Mouse (Mus musculus): ENCODE measurements around the gene Tmem259.
A peak's percentile ranks its signal among the peaks of the same experiment; 100 is the strongest.

The Tmem259 gene

DNA sequence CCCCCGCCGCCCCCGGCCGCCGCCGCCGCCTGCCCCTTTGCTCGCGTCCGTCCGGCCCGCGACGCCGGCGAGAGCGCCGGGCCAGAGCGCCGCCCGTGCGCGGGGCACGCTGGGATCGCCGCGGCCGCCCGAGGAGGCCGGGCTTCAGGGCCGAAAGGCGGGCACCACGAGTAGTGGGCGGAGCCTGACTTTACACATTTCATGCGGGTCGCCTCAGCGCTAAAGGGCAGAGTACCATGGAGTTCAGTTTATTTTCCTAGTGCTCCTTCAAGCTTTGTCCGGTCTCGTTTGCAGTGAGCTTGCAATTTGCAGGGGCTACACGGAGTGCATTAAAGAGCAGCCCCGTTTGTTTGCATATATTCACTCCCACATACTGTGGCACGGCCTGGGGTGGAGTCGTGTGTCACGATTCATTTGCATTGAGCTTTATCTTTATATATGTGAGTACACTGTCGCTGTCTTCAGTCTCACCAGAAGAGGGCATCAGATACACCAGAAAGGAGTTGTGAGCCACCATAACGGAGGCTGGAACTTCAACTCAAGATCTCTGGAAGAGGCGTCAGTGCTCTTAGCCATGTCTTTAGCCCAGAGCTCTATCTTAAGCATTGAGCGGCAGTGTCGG, at the start of gene Tmem259:
Gene Tmem259, minus strand, starts transcription at position 136 of the 622 bp plus-strand sequence.
- DNase-seq (ENCODE audit: low spot score) = peak; percentile 87

DNA sequence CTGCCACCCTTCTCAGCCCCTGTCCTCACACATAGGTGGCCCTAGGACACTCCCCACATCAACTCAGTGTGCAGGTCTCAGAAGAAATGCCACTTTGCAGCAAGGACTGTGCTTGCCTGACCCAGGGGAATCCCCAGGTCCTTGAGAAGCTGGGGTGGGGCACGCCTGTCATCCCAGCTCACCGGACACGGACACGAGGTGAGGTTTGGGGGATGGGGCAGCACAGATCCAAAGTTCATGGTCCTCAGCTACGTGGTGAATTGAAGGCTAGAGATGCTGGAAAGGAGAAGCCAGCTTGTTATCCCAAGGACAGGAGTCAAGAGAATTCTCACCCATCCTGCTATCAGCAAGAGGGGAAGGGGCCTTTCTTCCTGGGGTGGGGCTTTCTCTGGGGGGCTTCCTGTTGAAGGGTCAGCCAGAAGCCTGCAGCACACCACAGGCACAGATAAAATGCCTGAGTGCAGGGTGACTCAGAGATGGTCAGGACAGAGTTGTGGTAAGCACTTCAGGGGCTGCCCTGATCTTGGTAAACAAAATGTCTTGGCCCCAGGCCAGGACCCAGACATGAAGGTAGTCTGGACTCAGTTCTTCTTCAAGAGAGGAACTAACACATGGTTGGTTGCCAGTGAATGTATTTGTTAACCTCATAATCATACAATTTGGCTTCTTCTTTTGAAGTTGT, 48.8 kb upstream of the Tmem259 start:
- peak; percentile 66 for DNase-seq (ENCODE audit: low spot score)

DNA sequence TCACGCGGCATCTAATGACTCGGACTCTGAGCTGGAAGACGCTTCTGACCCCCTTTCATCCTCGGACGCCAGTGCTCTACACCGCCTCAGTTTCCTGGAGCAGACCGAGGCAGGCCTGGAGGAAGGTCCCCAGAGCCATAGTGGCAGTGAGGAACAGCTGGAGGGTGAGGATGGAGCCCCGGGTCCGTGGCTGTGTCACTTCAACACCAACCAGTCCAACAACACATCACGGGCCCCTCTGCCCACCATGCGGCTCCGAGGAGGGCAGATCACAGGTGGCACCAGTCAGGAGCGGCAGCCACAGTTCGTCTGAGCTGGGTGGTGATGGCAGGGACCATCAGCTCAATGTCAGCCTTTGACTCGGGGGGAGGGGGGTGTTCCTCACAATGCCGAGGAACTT, 46.6 kb upstream of the Tmem259 start:
- DNase-seq (ENCODE audit: low spot score) = no peak

DNA sequence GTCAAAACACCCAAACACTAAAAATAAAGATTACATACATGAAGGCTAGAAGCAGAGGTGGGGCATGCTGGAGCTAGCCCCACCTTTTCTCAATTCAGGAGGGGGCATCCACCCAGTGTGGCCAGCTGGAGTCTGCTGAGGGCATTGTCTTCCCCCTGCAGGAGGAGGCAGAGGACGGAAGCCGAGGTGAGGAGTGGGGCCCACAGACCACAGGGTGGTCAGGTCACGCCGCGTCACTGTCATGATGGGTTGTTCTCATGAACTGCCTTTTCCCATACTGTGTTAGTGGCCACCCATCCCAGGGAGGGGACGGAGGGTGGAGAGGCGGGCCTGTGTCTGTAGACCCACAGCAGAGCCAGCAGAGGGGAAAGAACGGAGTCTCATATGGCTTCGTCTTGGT, 46.1 kb upstream of the Tmem259 start:
- no peak for DNase-seq (ENCODE audit: low spot score)

DNA sequence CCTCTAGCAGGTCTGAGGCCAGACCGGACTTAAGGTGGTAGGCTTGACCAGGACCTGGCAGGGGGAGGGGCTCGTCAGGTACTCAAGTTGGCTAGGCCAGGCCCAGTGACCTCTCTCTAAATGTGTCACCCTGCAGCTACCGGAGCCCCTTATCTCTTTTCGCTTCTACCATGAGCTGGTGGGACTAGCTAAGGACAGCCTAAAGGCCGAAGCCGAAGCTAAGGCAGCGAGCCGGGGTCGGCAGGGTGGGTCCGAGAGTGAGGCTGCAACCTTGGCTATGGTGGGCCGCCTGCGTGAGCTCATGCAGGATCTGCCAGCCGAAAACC, 44.4 kb upstream of the Tmem259 start:
- DNase-seq (ENCODE audit: low spot score) = no peak

DNA sequence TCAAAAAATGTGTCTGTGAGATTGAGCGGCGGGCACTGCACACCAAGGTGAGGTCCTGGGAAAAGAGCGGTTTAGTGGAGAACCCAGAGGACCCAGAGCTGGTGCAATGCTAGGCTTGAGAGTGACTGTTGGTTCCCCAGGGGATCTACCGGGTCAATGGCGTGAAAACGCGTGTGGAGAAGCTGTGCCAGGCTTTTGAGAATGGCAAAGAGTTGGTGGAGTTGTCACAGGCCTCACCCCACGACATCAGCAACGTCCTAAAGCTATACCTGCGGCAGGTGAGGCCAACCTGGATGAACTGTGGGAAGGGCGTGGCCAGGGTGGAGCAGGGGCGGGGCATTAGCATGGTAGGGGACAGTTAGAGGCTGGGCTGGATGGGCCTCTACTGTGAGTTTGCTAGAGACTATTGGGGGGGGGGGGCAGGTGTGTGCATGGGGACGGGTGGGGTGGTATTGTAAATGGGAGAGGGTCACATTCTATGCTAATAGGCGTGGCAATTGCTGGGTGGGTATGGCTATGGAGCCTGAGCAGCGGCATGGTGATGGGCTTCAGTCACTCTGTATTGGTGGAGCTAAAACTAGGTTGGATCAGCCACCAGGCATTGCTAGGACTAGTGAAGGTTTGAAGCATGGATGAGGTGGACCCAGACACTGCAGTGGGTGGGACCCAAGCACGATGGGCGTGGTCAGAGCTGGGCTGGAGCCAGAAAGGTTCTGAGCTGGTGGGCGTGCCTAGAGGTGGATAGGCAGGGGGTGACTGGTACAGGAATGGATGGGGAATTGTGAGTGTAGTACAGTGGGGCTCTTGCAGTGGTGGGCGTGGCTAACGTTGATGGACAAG, 43.8 kb upstream of the Tmem259 start:
- DNase-seq (ENCODE audit: low spot score) = no peak

DNA sequence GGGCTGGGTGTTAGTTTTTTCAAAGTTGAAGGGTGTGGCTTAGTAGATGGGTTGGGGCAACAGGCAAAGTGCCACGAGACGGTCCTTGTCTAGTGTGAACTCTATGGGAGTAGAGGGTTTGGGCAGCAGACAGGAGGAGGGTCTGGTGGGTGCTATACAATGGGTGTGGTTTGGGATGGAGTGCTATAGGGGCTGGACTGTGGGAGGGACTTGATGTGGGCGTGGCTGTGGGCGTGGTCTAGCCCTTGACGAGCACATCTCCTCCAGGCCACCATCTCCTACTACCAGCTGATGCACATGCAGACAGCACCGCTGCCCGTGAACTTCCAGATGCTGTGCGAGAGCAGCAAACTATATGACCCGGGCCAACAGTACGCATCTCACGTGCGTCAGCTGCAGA, 41.8 kb upstream of the Tmem259 start:
- no peak for DNase-seq (ENCODE audit: low spot score)

DNA sequence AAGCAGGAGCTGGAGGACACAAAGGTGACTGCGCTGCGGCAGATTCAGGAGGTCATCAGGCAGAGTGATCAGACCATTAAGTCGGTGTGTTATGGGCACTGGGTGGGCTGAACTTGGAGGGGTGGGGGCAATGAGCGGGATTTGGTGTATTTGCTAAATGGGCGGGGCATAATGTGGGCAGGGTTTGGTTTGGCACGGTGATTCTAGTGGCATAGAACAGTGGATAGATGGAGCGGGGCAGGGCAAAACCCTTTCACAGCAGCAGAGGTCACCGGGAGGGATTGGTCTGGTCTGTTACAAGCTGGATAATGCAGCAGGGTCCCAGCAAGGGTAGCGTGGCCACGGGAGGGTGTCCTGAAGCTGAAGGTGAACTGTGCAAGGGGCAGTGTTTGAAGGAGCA, 41.3 kb upstream of the Tmem259 start:
- no peak for DNase-seq (ENCODE audit: low spot score)

DNA sequence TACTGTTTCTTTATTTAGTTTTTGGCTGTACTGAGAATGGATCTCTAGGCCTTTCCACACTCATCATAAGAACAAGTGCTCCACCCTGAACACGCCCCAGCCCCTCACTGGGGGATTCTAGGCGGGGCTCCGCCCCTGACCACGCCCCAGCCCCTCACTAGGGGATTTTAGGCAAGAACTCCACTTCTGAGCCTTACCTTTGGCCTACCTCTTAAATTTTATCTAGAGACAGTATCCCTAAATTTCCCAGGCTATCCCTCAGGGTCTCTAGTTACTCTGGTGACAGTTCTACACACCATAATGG, 40.9 kb upstream of the Tmem259 start:
- DNase-seq (ENCODE audit: low spot score) = no peak

DNA sequence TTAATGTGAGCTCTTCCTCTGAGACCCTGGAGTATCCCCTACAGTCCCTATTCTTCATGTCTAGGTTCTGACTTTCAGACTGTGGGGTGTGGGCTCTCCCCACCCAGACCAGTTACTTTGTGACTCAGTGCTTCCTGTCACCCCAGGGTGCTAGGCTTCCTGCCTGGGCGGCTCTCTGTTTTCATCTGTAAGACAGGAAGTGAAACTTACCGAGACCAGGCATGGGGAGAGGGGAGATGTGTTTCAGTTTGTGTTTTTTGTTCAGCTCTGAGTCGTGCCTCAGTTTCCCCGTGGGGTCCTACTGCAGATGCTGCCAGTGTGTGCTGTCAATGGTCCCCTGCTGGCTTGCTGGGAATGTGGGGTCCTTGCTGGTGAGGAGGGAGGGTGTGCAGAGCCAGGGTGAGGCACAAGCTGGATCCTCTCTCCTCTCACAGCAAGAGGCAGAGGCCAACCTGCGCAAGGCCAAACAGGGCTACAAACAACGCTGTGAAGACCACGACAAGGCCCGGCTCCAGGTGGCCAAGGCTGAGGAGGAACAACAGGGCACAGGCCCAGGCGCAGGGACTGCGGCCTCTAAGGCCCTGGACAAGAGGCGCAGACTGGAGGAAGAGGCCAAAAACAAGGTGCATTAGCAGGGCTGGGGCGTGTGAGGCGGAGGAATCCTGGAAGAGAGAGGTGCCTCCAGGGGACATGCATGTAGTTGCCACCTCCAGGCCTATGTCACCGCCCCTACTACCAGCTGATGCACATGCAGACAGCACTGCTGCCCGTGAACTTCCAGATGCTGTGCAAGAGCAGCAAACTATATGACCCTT, 40.3 kb upstream of the Tmem259 start:
- DNase-seq (ENCODE audit: low spot score) = no peak

DNA sequence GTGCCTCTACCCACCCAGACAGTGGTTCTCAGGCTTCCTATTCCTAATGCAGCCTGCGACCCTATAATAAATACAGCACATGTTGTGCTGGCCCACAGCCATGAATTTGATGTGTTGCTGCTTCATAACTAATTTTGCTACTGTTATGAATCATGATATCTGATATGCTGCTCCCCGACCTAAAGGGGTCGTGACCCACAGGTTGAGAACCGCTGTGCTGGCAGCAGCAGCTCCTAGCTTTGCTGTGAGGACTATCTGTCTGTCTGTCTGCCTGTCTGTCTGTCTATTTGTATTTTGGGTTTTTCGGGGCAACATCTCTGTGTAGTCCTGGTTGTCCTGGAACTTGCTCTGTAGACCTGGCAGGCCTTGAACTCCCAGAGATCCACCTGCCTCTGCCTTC, 39.6 kb upstream of the Tmem259 start:
- no peak for DNase-seq (ENCODE audit: low spot score)

DNA sequence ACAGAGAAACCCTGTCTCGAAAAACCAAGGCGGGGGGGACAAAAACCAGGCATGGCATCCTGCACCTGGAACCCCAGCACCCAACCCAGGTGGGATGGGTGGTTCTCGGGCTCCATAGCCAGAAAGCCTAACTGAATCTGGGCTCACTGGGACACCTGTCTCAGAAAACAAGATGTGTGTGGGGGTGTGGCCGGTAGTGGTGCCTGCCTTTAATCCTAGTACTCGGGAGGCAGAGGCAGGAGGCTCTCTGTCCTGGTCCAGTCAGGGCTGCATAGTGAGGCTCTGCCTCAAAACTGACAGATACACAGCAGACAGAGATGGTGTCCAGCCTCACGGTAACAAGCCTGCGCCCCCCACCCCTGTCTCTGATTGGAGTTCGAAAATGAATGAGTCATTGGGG, 38.7 kb upstream of the Tmem259 start:
- no peak for DNase-seq (ENCODE audit: low spot score)

DNA sequence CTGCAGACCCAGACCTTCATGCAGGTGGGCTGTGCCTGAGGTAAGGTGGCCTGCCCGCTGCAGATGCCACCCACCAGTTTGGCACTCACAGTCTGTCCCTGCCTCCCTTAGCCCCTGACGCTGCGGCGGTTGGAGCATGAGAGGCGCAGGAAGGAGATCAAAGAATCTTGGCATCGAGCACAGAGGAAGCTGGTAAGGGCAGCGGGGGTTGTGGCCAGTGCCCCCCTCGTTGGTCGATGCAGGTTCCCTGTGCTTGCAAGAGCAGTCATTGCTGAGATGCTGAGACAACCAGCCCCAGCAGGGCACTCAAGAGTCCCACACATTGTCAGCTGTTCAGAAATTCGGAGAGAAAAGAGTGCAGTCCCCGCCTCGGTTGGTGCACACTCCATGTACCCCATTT, 38.0 kb upstream of the Tmem259 start:
- no peak for DNase-seq (ENCODE audit: low spot score)

DNA sequence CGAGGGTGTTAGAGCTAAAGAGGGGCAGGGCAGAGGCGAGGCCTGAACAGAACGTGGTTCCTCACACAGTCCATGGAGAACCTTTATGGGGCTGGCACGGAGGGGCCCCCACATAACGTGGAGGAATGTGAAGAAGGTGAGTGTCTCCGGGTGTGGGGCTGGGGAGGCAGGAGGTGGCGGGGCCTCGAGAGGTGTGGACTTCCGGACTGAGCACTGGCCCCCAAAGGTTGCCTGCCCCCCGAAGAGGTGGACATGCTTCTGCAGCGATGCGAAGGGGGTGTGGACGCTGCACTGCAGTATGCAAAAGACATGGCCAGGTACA, 37.2 kb upstream of the Tmem259 start:
- no peak for DNase-seq (ENCODE audit: low spot score)

DNA sequence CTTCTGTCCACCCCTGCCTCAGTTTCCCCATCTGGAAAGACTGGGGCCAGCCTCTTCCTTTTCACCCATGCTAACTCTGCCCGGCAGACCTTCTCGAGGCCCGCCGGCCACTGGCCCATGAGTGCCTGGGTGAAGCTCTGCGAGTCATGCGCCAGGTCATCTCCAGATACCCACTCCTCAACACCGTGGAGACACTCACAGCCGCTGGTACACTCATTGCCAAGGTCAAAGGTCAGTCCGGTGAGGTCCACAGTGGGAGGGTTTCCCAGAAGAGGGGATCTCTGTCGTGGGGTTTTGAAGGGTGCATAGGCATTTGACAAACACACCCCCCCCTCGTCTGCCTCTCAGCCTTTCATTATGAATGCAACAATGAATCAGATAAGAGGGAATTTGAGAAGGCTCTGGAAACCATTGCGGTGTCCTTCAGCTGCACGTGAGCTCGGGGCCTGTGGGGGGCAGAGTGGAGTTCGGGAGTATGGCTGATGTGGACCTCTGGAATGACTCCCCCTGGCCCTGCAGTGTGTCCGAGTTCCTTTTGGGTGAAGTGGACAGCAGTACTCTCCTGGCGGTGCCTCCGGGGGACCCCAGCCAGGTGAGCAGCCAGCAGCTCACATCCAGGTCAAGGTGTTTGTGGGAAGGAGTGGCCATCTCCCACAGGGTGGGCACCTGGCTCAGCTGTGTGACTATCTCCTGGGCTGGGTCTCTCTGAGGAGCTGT, 36.6 kb upstream of the Tmem259 start:
- no peak for DNase-seq (ENCODE audit: low spot score)

DNA sequence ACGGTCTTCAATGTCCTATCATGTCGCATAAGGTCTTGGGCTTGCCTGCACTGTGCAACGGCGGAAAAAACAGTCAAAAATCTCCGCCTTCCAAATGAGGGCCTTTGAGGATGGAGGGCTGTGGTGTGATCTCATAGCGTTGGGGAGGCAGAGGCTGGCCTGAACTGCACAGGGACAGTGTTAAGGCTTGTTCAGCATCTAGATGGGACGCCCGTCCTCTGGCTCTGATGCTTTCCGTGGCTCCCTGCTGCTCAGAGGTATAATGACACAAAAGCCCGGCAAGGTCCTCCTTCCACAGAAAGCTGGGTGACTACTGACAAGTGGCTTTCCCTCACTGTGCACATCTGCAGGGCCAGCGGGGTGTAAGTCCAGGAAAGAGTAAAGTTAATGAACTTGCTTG, 36.1 kb upstream of the Tmem259 start:
- DNase-seq (ENCODE audit: low spot score) = no peak

DNA sequence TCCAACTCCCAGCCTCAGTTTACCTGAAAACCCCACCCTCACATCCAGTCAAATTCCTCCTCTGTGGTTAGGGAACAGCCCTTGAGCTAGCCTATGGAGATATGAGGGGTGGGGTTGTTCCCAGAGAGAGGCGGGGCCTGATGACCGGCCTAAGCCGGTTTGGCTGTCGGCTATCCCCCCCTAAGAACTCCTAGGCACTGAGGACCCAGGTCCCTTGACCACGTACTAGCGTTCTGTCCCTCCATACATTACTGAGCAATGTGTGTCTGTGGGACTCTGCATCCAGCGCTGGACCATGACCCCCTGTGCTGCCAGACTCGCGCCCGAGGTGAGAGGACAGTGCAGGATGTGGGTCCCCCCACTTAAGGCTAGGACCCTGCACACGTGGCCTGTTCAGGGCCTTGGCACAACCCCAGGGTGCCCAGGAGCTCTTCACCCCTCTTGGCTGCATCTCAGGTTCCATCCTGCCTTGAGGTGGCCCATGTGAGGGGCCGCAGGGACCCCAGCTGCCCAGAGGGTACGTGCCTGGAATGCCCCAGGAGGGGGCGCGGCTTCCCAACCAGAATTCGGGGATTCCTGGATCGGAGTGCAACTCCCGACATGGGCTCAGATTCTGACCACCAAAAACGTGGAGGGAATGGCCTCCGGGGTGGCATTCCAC, 35.5 kb upstream of the Tmem259 start:
- DNase-seq (ENCODE audit: low spot score) = no peak

DNA sequence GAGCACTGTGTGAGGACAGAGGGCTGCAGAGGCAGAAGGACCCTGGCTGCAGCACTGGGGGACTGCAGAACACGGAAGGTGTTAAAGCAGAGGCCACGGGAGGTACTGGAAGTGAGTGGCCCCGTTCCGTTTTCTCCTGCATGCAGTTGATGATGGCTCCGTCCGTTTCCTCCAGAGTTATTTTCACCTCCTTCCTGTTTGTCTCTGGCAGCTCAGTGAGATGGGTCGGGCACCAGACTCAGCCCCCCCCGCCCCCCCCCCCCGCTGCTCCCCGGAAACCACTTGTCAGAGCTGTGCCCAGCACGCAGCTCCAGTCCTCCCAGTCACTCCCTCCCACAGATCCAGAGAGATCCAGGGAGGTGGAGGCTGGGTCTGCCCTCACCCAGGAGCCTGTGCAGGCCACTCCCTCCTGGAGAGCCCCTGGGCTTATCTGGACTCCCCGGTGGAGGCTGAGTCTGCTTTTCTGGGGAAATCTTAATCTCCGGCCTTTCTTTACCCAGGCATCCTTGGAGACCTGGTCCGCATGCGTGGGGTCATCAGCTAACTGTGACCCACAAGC, 34.7 kb upstream of the Tmem259 start:
- peak; percentile 52 for DNase-seq (ENCODE audit: low spot score)

DNA sequence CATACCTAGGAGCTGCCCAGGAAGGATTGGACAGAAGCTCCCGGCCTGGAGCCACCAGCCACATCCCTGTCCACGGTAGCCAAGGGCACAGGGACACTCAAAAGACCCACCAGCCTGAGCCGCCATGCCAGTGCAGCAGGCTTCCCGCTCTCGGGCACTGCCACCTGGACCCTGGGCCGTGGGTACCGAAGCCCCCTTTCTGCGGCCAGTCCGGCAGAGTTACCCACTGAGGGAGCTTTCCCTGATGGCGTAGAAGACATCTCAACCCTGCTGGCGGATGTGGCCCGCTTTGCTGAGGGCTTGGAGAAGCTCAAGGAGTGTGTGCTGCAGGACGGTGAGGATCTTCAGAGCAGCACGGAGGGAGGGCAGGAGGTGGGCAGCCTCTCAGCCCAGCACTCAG, 33.6 kb upstream of the Tmem259 start:
- DNase-seq (ENCODE audit: low spot score) = no peak

DNA sequence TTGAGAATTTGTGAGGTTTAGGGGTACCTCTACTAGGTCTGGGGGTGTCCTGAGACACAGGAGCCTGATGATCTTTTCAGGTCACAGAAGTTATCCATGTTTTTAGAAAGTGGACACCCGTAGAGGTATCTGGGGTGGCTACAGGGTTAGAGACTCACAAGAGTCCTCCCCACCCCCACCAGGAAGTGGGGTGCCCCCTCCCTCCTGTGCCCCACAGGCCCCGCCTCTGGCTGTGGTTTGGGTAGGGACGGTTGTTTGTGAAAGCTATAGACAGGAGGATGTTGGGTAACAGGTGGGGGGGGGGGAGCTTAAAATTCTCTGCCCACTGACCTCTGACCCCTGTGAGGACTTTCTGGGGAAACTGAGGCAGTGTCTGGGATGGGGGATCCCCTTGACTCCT, 33.2 kb upstream of the Tmem259 start:
- DNase-seq (ENCODE audit: low spot score) = peak; percentile 64

DNA sequence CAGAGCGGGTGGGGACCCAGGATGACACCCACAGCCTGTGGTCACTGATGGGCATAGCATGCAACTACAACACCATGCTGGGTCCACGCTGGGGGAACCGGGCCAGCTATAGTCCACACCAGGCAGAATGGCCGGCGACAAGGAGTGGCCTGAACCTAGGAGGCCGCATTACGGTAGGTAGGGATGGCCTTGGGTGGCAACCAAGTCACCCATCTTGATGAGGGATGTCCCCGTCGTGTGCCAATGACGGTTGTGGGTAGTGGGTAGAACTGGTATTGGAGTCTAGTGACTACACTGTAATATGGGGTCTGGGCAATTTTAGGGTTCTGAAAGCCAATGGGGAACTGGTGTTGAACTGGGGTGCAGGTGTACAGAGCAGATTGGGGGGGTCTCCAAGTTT, 32.8 kb upstream of the Tmem259 start:
- no peak for DNase-seq (ENCODE audit: low spot score)
